In the genomic region with DNA sequence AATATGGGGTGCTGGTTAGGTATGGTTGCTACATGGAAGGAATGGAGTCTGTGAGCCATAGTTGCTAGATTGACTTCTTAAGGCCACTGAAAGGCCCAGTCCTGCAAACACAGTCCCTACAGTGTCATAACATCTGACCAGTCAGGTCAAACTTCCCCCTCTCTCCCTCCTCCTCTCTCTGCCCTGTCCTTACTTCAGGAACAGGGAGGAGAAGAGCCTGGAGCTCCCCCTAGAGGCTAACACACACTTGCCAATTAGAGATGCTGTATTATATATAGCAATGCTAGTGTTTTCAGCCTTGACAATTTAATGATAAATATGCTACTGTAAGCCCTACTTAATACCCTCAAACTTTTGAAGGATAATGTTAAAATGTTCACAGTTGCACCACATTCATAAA, we compare ENCODE assay signal across 9 mouse cellular contexts.
DNase-seq lines count a peak whose midpoint lies in the region; ATAC-seq and TF ChIP-seq lines count a peak whose summit lies in the region.
"Had no signal": no experiment of that assay in that cellular context is flagged by ENCODE, and none has a peak within 500 bp of the region (broad histone marks: within the 10 kb centered on the region; RNA-seq: fewer than 3 reads in every experiment).

No protein-coding gene starts in this region.

- peak; percentile 89 for ATAC-seq in forebrain, embryonic 13.5 days
- peak; percentile 63 for ATAC-seq in liver, embryonic 16.5 days (ENCODE audit: low read depth)
- ATAC-seq in neural tube, embryonic 13.5 days (ENCODE audit: low read depth) = peak; percentile 83

- H3K4me1 ChIP-seq in ES-E14 (ENCODE audit: control insufficient read depth in 2 of 2, insufficient read depth in 2 of 2, low read length in 2 of 2, poor library complexity in 1 of 2) = no peaks in the 10 kb centered on the region
- no peaks in the 10 kb centered on the region for H3K4me1 ChIP-seq in forebrain, embryonic 13.5 days
- H3K4me1 ChIP-seq in liver, embryonic 16.5 days (ENCODE audit: control insufficient read depth, low read depth, low read length) = no peaks in the 10 kb centered on the region
- H3K4me1 ChIP-seq in neural tube, embryonic 13.5 days (replicated peaks) = no peaks in the 10 kb centered on the region

- in situ Hi-C loops in ES-E14 (cut with MboI; ENCODE audit: low sequenced_read_pairs in 2 of 2, unreplicated experiment in 2 of 2) = loop anchor here in 1 of 2 experiments (10.0 kb wide), 1 partner anchor 452 kb away; no protein-coding TSS in a partner anchor

- H3K9ac ChIP-seq in ES-E14 (ENCODE audit: insufficient read depth, low read depth, low read length, poor library complexity, severe bottlenecking) = no peak overlapping the region
- H3K9ac ChIP-seq in forebrain, embryonic 13.5 days = no peak overlapping the region
- H3K9ac ChIP-seq in liver, embryonic 16.5 days (ENCODE audit: low read depth, low read length) = no peak overlapping the region
- H3K9ac ChIP-seq in neural tube, embryonic 13.5 days = no peak overlapping the region
- H3K9ac ChIP-seq: heart, embryonic 13.5 days had no signal

- H3K4me2 ChIP-seq in forebrain, embryonic 13.5 days = no peak overlapping the region
- no peak overlapping the region for H3K4me2 ChIP-seq in liver, embryonic 16.5 days (ENCODE audit: low read depth, low read length)
- no peak overlapping the region for H3K4me2 ChIP-seq in neural tube, embryonic 13.5 days
- H3K4me2 ChIP-seq: heart, embryonic 13.5 days had no signal

- no peak overlapping the region for H3K4me3 ChIP-seq in ES-E14 (ENCODE audit: insufficient read depth in 1 of 2, low read depth in 1 of 2, low read length in 2 of 2, poor library complexity in 1 of 2, severe bottlenecking in 1 of 2)
- H3K4me3 ChIP-seq in forebrain, embryonic 13.5 days = no peak overlapping the region
- H3K4me3 ChIP-seq in liver, embryonic 16.5 days (ENCODE audit: low read depth, low read length) = no peak overlapping the region
- H3K4me3 ChIP-seq in neural tube, embryonic 13.5 days = no peak overlapping the region
- H3K4me3 ChIP-seq: heart, embryonic 13.5 days had no signal

- intact Hi-C loops in heart, postnatal 10 days (cut with DNase I) = loop anchor here (2.0 kb wide), 1 partner anchor 328 kb away; no protein-coding TSS in a partner anchor

- no peaks in the 10 kb centered on the region for H3K9me3 ChIP-seq in ES-E14 (ENCODE audit: control insufficient read depth, insufficient read depth, low read depth, low read length)
- H3K9me3 ChIP-seq in forebrain, embryonic 13.5 days (replicated peaks) = no peaks in the 10 kb centered on the region
- H3K9me3 ChIP-seq in liver, embryonic 16.5 days (replicated peaks; ENCODE audit: control insufficient read depth, low read length) = no peaks in the 10 kb centered on the region
- no peaks in the 10 kb centered on the region for H3K9me3 ChIP-seq in neural tube, embryonic 13.5 days
- H3K9me3 ChIP-seq: heart, embryonic 13.5 days had no signal

- H3K27ac ChIP-seq in ES-E14 (ENCODE audit: insufficient read depth, low read depth, low read length, poor library complexity, severe bottlenecking) = no peak overlapping the region
- no peak overlapping the region for H3K27ac ChIP-seq in forebrain, embryonic 13.5 days
- no peak overlapping the region for H3K27ac ChIP-seq in liver, embryonic 16.5 days (ENCODE audit: low read length)
- H3K27ac ChIP-seq in neural tube, embryonic 13.5 days (replicated peaks) = no peak overlapping the region
- H3K27ac ChIP-seq: heart, embryonic 13.5 days had no signal

- DNase-seq in ES-E14 (ENCODE audit: low read depth, low spot score) = peak; percentile 52
- peak; percentile 70 for DNase-seq in c-Kit-positive CD71-negative TER-119-negative erythroid progenitor cells, embryonic 14.5 days (ENCODE audit: low read depth)
- DNase-seq in heart, postnatal 10 days = peak; percentile 70 to 81
- peak; percentile 72 to 85 for DNase-seq in kidney, postnatal 25 days
- peak; percentile 67 for DNase-seq in telencephalon, adult 2 months (ENCODE audit: low read depth, low spot score)

- no peaks in the 10 kb centered on the region for H3K27me3 ChIP-seq in forebrain, embryonic 13.5 days
- H3K27me3 ChIP-seq in liver, embryonic 16.5 days (ENCODE audit: control insufficient read depth, insufficient read depth, low read depth, low read length) = no peaks in the 10 kb centered on the region
- H3K27me3 ChIP-seq in neural tube, embryonic 13.5 days = peaks cover 6% of the 10 kb centered on the region; the same call in 1 of the 2 replicates
- H3K27me3 ChIP-seq: heart, embryonic 13.5 days had no signal

- no peaks in the 10 kb centered on the region for H3K36me3 ChIP-seq in ES-E14 (ENCODE audit: control insufficient read depth, insufficient read depth, low read length, poor library complexity, severe bottlenecking)
- no peaks in the 10 kb centered on the region for H3K36me3 ChIP-seq in forebrain, embryonic 13.5 days (ENCODE audit: poor library complexity, severe bottlenecking)
- no peaks in the 10 kb centered on the region for H3K36me3 ChIP-seq in liver, embryonic 16.5 days (ENCODE audit: control insufficient read depth, insufficient read depth)
- no peaks in the 10 kb centered on the region for H3K36me3 ChIP-seq in neural tube, embryonic 13.5 days
- H3K36me3 ChIP-seq: heart, embryonic 13.5 days had no signal

TF ChIP-seq in ES-E14, 5 proteins besides CTCF, POLR2A, EP300 and RAD21:
- TF ChIP-seq HCFC1 (IDR thresholded peaks at IDR 0.05; ENCODE audit: borderline replicate concordance, insufficient read depth, low read length) (no peak), ZC3H11A (IDR thresholded peaks at IDR 0.05; ENCODE audit: borderline replicate concordance, low read depth, low read length) (peak; percentile 35; the same call in 1 of the 2 replicates)
TF ChIP-seq in ES-E14: peak in this region for 1.
